Mouse (Mus musculus) myocyte (in vitro differentiated cells): Measurements from ENCODE around the gene Chst8.

Experiments
- CEBPB ChIP-seq: IDR thresholded peaks from 2 replicates; pipeline ENCODE4 v1.6.1; 2011; ENCODE audit warnings: mild to moderate bottlenecking, moderate library complexity; ENCODE audit not compliant: poor library complexity, insufficient read depth, severe bottlenecking
- E2F4 ChIP-seq: IDR thresholded peaks from one replicate; pipeline ENCODE4 v1.6.1; 2011; ENCODE audit warnings: mild to moderate bottlenecking, control low read depth, moderate library complexity; ENCODE audit not compliant: insufficient read depth
- MAX ChIP-seq: IDR thresholded peaks from one replicate; pipeline ENCODE4 v1.6.1; 2011; ENCODE audit warnings: low read depth, mild to moderate bottlenecking, control low read depth
- MYOD1 ChIP-seq, 3 experiments: IDR thresholded peaks; one replicate each; pipeline ENCODE4 v1.6.1; 2011; ENCODE audit warnings: control low read depth in 2 of 3, low read depth in 2 of 3, mild to moderate bottlenecking in 2 of 3, moderate library complexity in 1 of 3; ENCODE audit not compliant: insufficient read length in 2 of 3, control insufficient read depth in 1 of 3
- MYOG ChIP-seq, 3 experiments: IDR thresholded peaks; one replicate each; pipeline ENCODE4 v1.6.1; 2011; ENCODE audit warnings: control low read depth in 2 of 3, low read depth in 2 of 3, mild to moderate bottlenecking in 2 of 3; ENCODE audit not compliant: insufficient read length in 2 of 3, control insufficient read depth in 1 of 3, insufficient read depth in 1 of 3
- POLR2A ChIP-seq: IDR thresholded peaks from one replicate; pipeline ENCODE4 v1.6.1; 2011; ENCODE audit warnings: low read depth, mild to moderate bottlenecking, control low read depth, moderate library complexity; ENCODE audit not compliant: insufficient read length
- POLR2AphosphoS2 ChIP-seq: IDR thresholded peaks from one replicate; pipeline ENCODE4 v1.6.1; 2011; ENCODE audit warnings: low read depth, control low read depth; ENCODE audit not compliant: insufficient read length
- REST ChIP-seq: IDR thresholded peaks from one replicate; pipeline ENCODE4 v1.6.1; 2011; ENCODE audit warnings: mild to moderate bottlenecking, control low read depth, moderate library complexity; ENCODE audit not compliant: insufficient read depth, insufficient read length
- SRF ChIP-seq: IDR thresholded peaks from one replicate; pipeline ENCODE4 v1.6.1; 2011; ENCODE audit warnings: low read depth; ENCODE audit not compliant: control insufficient read depth, insufficient read length
- TCF12 ChIP-seq: IDR thresholded peaks from one replicate; pipeline ENCODE4 v1.6.1; 2011; ENCODE audit warnings: mild to moderate bottlenecking, control low read depth; ENCODE audit not compliant: poor library complexity, insufficient read depth, severe bottlenecking
- TCF3 ChIP-seq: IDR thresholded peaks from one replicate; pipeline ENCODE4 v1.6.1; 2011; ENCODE audit warnings: low read depth, control low read depth; ENCODE audit not compliant: insufficient read length
- USF1 ChIP-seq: IDR thresholded peaks from one replicate; pipeline ENCODE4 v1.6.1; 2011; ENCODE audit warnings: low read depth, mild to moderate bottlenecking, control low read depth, moderate library complexity

GRCm38 (mm10) chr7:34672916-34673315, 139.6 kb downstream of the Chst8 start:
- TF ChIP-seq CEBPB (no peak), USF1 (no peak), POLR2AphosphoS2 (no peak), MYOD1 (IDR thresholded peaks at IDR 0.05; ENCODE audit: control insufficient read depth in 1 of 3, insufficient read length in 2 of 3, low read depth in 2 of 3) (no peak), MYOG (IDR thresholded peaks at IDR 0.05; ENCODE audit: control insufficient read depth in 1 of 3, insufficient read depth in 1 of 3, insufficient read length in 2 of 3, low read depth in 2 of 3) (no peak), MAX (no peak), REST (no peak), POLR2A (no peak), SRF (no peak), E2F4 (no peak), TCF12 (no peak), TCF3 (no peak)
